Mouse (Mus musculus): ENCODE measurements around the gene Plekhn1. TPM values are rescaled to one million over a fixed set of nuclear protein-coding genes. Genes with fewer than 3 reads are reported as not detected.

Gene Plekhn1
- polyA plus RNA-seq, 1 experiment from 2014 or later = 11.8 TPM

DNA sequence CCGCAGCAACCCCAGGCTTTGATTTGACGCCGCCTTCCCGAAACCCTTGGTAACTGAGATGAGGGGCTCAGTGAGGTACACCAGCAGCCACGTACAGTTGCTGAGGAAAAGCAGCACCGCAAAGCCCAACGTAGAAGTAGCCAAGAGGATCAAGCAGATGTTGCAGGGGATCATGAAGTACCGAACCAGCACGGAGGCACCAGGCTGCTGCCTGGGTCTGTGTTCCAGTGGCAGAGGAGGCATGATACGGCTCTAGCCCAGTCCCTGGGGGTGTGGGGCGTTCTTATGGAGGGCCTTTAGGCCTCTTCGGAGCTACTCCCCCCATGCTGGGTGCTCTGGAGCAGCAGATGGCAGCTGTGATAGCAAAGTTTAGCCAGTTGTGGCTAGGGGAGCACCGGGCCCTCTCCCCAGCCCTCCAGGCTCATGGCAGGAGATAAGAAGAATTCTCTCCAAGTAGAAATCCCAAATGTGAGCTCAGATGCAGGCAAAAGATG lies 49.2 kb downstream of the Plekhn1 start:
- H3K27me3 ChIP-seq (replicated peaks; ENCODE audit: control insufficient read depth, insufficient read depth, low read length) = no peaks in the 10 kb centered on the region
- H3K9me3 ChIP-seq (ENCODE audit: control insufficient read depth, low read length) = no peaks in the 10 kb centered on the region
- WGBS = 60% methylated on average over 13 of the region's 13 CpGs
- peaks cover 60% of the 10 kb centered on the region for H3K4me1 ChIP-seq (replicated peaks; ENCODE audit: control insufficient read depth, insufficient read depth, low read length)
- H3K9ac ChIP-seq (ENCODE audit: low read depth, low read length) = peak overlapping the region; percentile 66
- H3K36me3 ChIP-seq (ENCODE audit: control insufficient read depth, insufficient read depth, low read length) = 0 out of 2 replicates have a peak, but pooled peaks cover 3% of the 10 kb centered on the region
- ATAC-seq (replicated peaks; ENCODE audit: low FRiP score) = peak; percentile 89
- peak overlapping the region; percentile 48 for H3K4me3 ChIP-seq (ENCODE audit: low read depth, low read length)
- H3K27ac ChIP-seq (ENCODE audit: low read depth, low read length) = peak overlapping the region; percentile 38
- no peak for DNase-seq (ENCODE audit: low spot score)
- H3K4me2 ChIP-seq = peak overlapping the region; percentile 80

DNA sequence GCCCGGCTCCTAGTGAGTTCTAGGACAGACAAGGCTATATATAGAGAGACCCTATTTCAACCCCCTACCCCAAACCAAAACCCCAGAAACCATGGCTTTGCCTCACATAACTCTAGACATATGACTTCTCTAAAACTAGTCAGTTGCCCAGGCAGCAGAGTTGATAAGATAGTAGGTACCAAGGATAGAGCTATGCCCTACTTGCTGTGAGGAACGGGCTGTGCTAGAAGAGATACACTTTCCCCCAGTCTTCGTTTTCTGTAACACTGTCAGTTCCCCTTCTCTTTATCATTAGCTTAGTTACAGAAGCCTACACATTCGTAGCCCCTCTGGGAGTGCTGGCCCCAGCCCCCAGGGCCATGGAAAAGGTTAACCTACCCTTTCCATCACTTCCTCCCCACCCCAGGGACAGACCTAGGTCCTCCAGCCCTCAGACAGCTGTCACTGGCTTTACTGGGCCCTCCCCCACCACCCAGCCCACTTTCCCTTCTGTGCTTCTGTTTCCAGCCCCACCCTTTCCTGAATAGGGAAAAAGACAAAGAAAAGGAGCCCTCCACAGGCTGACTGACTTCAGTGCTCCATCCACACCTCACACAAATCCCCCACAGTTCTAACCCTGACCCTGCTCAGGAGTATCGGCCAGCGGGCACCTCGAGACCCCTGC lies 50.2 kb downstream of the Plekhn1 start:
- Histone ChIP-seq H3K36me3 (ENCODE audit: control insufficient read depth, insufficient read depth, low read length) (0 out of 2 replicates have a peak, but pooled peaks cover 3% of the 10 kb centered on the region), H3K27me3 (replicated peaks; ENCODE audit: control insufficient read depth, insufficient read depth, low read length) (no peaks in the 10 kb centered on the region), H3K4me3 (ENCODE audit: low read depth, low read length) (no peak overlapping the region), H3K27ac (ENCODE audit: low read depth, low read length) (no peak overlapping the region), H3K9me3 (ENCODE audit: control insufficient read depth, low read length) (no peaks in the 10 kb centered on the region), H3K4me2 (peak overlapping the region; percentile 80), H3K4me1 (replicated peaks; ENCODE audit: control insufficient read depth, insufficient read depth, low read length) (peaks cover 51% of the 10 kb centered on the region), H3K9ac (ENCODE audit: low read depth, low read length) (peak overlapping the region; percentile 22; the same call in 1 of the 2 replicates)
- ATAC-seq (replicated peaks; ENCODE audit: low FRiP score) (0 out of 2 replicates have a peak, but pooled peaks have one; percentile 37), DNase-seq (ENCODE audit: low spot score) (no peak)
- 55% methylated on average over 7 of the region's 7 CpGs for WGBS

DNA sequence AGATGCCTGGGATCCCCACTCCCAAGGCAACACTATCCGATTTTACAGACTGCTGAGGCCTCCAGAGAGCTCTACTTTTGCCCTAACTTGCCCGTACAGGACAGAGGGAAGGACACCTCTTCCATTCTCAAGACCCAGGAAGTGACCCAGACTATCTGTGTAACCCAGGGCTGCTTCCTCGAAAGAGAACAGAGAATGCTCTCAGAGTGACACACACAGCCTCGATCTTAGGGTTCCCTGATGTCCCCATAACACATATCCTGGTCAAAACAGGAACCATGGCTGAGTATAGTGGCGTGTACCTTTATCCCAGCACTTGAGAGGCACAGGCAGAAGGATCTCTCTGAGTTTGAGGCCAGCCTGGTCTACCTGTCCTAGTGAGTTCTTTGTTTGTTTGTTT lies 50.9 kb downstream of the Plekhn1 start:
- DNase-seq (ENCODE audit: low spot score) (no peak), ATAC-seq (replicated peaks; ENCODE audit: low FRiP score) (no peak)
- H3K4me3 ChIP-seq (ENCODE audit: low read depth, low read length) = no peak overlapping the region
- WGBS = 71% methylated on average over 5 of the region's 5 CpGs
- peaks cover 9% of the 10 kb centered on the region; the same call in 1 of the 2 replicates for H3K36me3 ChIP-seq (ENCODE audit: control insufficient read depth, insufficient read depth, low read length)
- H3K9me3 ChIP-seq (ENCODE audit: control insufficient read depth, low read length) = no peaks in the 10 kb centered on the region
- H3K9ac ChIP-seq (ENCODE audit: low read depth, low read length) = no peak overlapping the region
- H3K4me2 ChIP-seq = no peak overlapping the region
- H3K4me1 ChIP-seq (replicated peaks; ENCODE audit: control insufficient read depth, insufficient read depth, low read length) = peaks cover 44% of the 10 kb centered on the region
- H3K27me3 ChIP-seq (replicated peaks; ENCODE audit: control insufficient read depth, insufficient read depth, low read length) = no peaks in the 10 kb centered on the region
- no peak overlapping the region for H3K27ac ChIP-seq (ENCODE audit: low read depth, low read length)

DNA sequence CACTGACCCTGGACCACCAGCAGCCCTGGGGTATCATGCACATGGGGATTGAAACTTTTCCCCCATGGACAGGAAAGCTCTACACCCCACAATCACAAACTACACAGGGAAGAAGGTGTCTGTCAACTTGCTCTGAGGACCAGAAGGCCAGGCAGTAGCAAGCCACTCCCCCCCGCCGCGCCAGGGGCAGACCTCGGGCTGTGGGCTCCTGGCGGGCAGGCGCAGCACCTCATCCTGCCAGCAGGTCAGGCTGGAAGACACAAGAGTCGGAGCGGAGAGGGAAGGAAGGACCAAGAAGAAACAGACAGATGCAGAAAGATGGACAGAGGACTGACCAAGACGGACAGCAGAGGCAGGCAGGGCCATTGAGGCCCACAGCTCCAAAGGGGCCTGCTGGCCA lies 57.0 kb downstream of the Plekhn1 start:
- Histone ChIP-seq H3K27ac (ENCODE audit: low read depth, low read length) (no peak overlapping the region), H3K36me3 (ENCODE audit: control insufficient read depth, insufficient read depth, low read length) (peaks cover 55% of the 10 kb centered on the region), H3K27me3 (replicated peaks; ENCODE audit: control insufficient read depth, insufficient read depth, low read length) (no peaks in the 10 kb centered on the region), H3K4me3 (ENCODE audit: low read depth, low read length) (no peak overlapping the region), H3K4me2 (no peak overlapping the region), H3K9me3 (ENCODE audit: control insufficient read depth, low read length) (no peaks in the 10 kb centered on the region), H3K9ac (ENCODE audit: low read depth, low read length) (no peak overlapping the region), H3K4me1 (replicated peaks; ENCODE audit: control insufficient read depth, insufficient read depth, low read length) (no peaks in the 10 kb centered on the region)
- no peak for ATAC-seq (replicated peaks; ENCODE audit: low FRiP score)
- 92% methylated on average over 9 of the region's 9 CpGs for WGBS
- DNase-seq (ENCODE audit: low spot score) = no peak

DNA sequence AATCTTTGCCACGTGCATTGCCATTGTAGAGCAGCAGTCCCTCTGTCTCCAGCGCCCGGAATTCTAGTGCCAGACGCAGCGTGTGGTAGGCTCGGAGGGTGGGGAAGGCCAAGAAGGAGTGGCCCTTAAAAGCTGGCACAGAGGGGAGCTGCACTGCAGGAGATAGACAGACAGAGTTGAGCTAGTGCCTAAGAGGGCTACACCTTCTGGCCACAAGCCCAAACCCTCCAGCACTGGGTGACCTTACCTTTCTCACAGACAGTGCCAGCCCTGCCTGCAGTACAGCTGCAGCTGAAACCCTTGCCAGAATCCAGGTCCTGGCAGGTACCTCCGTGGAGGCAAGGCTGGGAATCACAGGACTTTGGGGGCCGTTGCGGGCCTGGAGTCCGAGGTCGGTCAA lies 62.8 kb downstream of the Plekhn1 start:
- Histone ChIP-seq H3K9ac (ENCODE audit: low read depth, low read length) (no peak overlapping the region), H3K4me3 (ENCODE audit: low read depth, low read length) (no peak overlapping the region), H3K27ac (ENCODE audit: low read depth, low read length) (no peak overlapping the region), H3K4me1 (replicated peaks; ENCODE audit: control insufficient read depth, insufficient read depth, low read length) (no peaks in the 10 kb centered on the region), H3K4me2 (no peak overlapping the region), H3K36me3 (ENCODE audit: control insufficient read depth, insufficient read depth, low read length) (peaks cover 61% of the 10 kb centered on the region), H3K27me3 (replicated peaks; ENCODE audit: control insufficient read depth, insufficient read depth, low read length) (no peaks in the 10 kb centered on the region), H3K9me3 (ENCODE audit: control insufficient read depth, low read length) (no peaks in the 10 kb centered on the region)
- no peak for DNase-seq (ENCODE audit: low spot score)
- WGBS = 96% methylated on average over 11 of the region's 11 CpGs
- ATAC-seq (replicated peaks; ENCODE audit: low FRiP score) = no peak

Small RNAs within 50 kb of the gene (microRNA-seq; reads per million reads assigned to microRNA genes)
- gene Mir7658 (ENCODE audit: borderline number of aligned reads) = 4.2 reads per million, percentile 9 among the genes with 10 or more reads in this experiment

Other genes starting within 250 kb of the Plekhn1 start
- gene B3galt6, start 242.2 kb downstream of the Plekhn1 start, polyA plus RNA-seq (2014; fragmentation: Nextera tagmentation; extraction: Ambion mirVana) = 12.1 and 13.0 TPM in 2 replicates
- 130 TPM in 2 replicates for gene Sdf4, start 242.0 kb downstream of the Plekhn1 start, polyA plus RNA-seq (2014; fragmentation: Nextera tagmentation; extraction: Ambion mirVana)
- 0.85 TPM in 1 of 2 replicates, not detected in the other for gene Tnfrsf4, start 221.0 kb downstream of the Plekhn1 start, polyA plus RNA-seq (2014; fragmentation: Nextera tagmentation; extraction: Ambion mirVana)
- 0.92 and 1.0 TPM in 2 replicates for gene Tnfrsf18, start 208.7 kb downstream of the Plekhn1 start, polyA plus RNA-seq (2014; fragmentation: Nextera tagmentation; extraction: Ambion mirVana)
- 0.12 and 0.56 TPM in 2 replicates for gene Ttll10, start 175.4 kb downstream of the Plekhn1 start, polyA plus RNA-seq (2014; fragmentation: Nextera tagmentation; extraction: Ambion mirVana)
- 34.5 and 39.4 TPM in 2 replicates for gene 9430015G10Rik, start 124.9 kb downstream of the Plekhn1 start, polyA plus RNA-seq (2014; fragmentation: Nextera tagmentation; extraction: Ambion mirVana)
- 0.16 and 0.30 TPM in 2 replicates for gene Rnf223, start 104.3 kb downstream of the Plekhn1 start, polyA plus RNA-seq (2014; fragmentation: Nextera tagmentation; extraction: Ambion mirVana)
- 31.6 and 35.5 TPM in 2 replicates for gene Agrn, start 37.4 kb downstream of the Plekhn1 start, polyA plus RNA-seq (2014; fragmentation: Nextera tagmentation; extraction: Ambion mirVana)
- 0.47 and 0.51 TPM in 2 replicates for gene Isg15, start 34.0 kb downstream of the Plekhn1 start, polyA plus RNA-seq (2014; fragmentation: Nextera tagmentation; extraction: Ambion mirVana)
- 0.08 and 0.73 TPM in 2 replicates for gene AW011738, start 31.6 kb downstream of the Plekhn1 start, polyA plus RNA-seq (2014; fragmentation: Nextera tagmentation; extraction: Ambion mirVana)
- 0.25 TPM in 2 replicates for gene Perm1, start 19.0 kb downstream of the Plekhn1 start, polyA plus RNA-seq (2014; fragmentation: Nextera tagmentation; extraction: Ambion mirVana)
- gene Noc2l, start 1.2 kb upstream of the Plekhn1 start, polyA plus RNA-seq (2014; fragmentation: Nextera tagmentation; extraction: Ambion mirVana) = 152 and 155 TPM in 2 replicates
- 8.9 and 9.7 TPM in 2 replicates for gene Samd11, start 20.8 kb upstream of the Plekhn1 start, polyA plus RNA-seq (2014; fragmentation: Nextera tagmentation; extraction: Ambion mirVana)
- gene Vmn2r-ps159, start 96.2 kb upstream of the Plekhn1 start, polyA plus RNA-seq (2014; fragmentation: Nextera tagmentation; extraction: Ambion mirVana) = not detected in 2 replicates

Measured in liver, embryonic 11.5 days (tissue).